Mouse (Mus musculus) lung, embryonic 15.5 days (tissue): Measurements from ENCODE around the gene Arrb1. TPM values are rescaled to one million over a fixed set of nuclear protein-coding genes. Genes with fewer than 3 reads are reported as not detected.
A peak's percentile ranks its signal among the peaks of the same experiment; 100 is the strongest.

Source experiments
- ATAC-seq: fragments of 200-750 bp; cut with Nextera tagmentation; 2 replicates; pipeline ENCODE4 v1.8.0; 2017; ENCODE audit warnings: moderate number of reproducible peaks, borderline replicate concordance; ENCODE audit not compliant: low FRiP score, low TSS enrichment; ENCODE audit errors: extremely low read depth
- H3K27ac ChIP-seq: fragments of 300-500 bp; sonication (generic); 2 replicates; pipeline ENCODE4 v1.5.1; 2015; ENCODE audit warnings: moderate library complexity, mild to moderate bottlenecking, inconsistent platforms
- H3K27me3 ChIP-seq: fragments of 300-500 bp; sonication (generic); 2 replicates; pipeline ENCODE4 v1.6.1; 2015; ENCODE audit warnings: inconsistent platforms
- H3K36me3 ChIP-seq: fragments of 300-500 bp; sonication (generic); 2 replicates; pipeline ENCODE4 v1.6.1; 2015; ENCODE audit warnings: inconsistent platforms
- H3K4me1 ChIP-seq: fragments of 300-500 bp; sonication (generic); 2 replicates; pipeline ENCODE4 v1.6.1; 2015; ENCODE audit warnings: inconsistent platforms
- H3K4me2 ChIP-seq: fragments of 300-500 bp; sonication (generic); 2 replicates; pipeline ENCODE4 v1.6.1; 2015; ENCODE audit warnings: inconsistent platforms, mild to moderate bottlenecking, moderate library complexity
- H3K4me3 ChIP-seq: fragments of 300-500 bp; sonication (generic); 2 replicates; pipeline ENCODE4 v1.5.1; 2015; ENCODE audit warnings: mild to moderate bottlenecking, inconsistent platforms
- H3K9ac ChIP-seq: fragments of 300-500 bp; sonication (generic); 2 replicates; pipeline ENCODE4 v1.6.1; 2015; ENCODE audit warnings: inconsistent platforms
- H3K9me3 ChIP-seq: fragments of 300-500 bp; sonication (generic); 2 replicates; pipeline ENCODE4 v1.6.1; 2016; ENCODE audit warnings: inconsistent platforms
- WGBS: fragments of 180-500 bp; shearing (Covaris S2); methylation state at CpG from one replicate; pipeline ENCODE4 v1.1.7; 2015; 5-methylcytosine and 5-hydroxymethylcytosine counted together
- microRNA counts: library from miRNA; unstranded; fragments of <30 nt; microRNA quantifications from one replicate; lab custom pipeline; 2016
- microRNA-seq: library from miRNA; unstranded; fragments of <30 nt; microRNA quantifications from one replicate; pipeline ENCODE4, GENCODE M21; 2016
- polyA plus RNA-seq: library from polyadenylated mRNA; unstranded; fragments of >200 nt; fragmentation: Nextera tagmentation; extraction: Ambion mirVana; gene quantifications from 2 replicates; pipeline ENCODE4 v1.2.1, GENCODE M21; 2015

Arrb1 gene
- polyA plus RNA-seq, 1 experiment from 2014 or later: 16.1 TPM

- no peak for ATAC-seq
- no peaks in the 10 kb centered on the region for H3K4me1 ChIP-seq
- no peaks in the 10 kb centered on the region for H3K9me3 ChIP-seq
- H3K27me3 ChIP-seq: no peaks in the 10 kb centered on the region
- WGBS: 6% methylated on average over 6 of the region's 6 CpGs
- H3K27ac ChIP-seq: no peak overlapping the region
- H3K9ac ChIP-seq: no peak overlapping the region
- H3K4me3 ChIP-seq: no peak overlapping the region
- no peaks in the 10 kb centered on the region for H3K36me3 ChIP-seq
- H3K4me2 ChIP-seq: no peak overlapping the region
Measured at GRCm38 (mm10) chr7:99648623-99649022, 113.4 kb downstream of the Arrb1 start.

- Histone ChIP-seq H3K27ac (no peak overlapping the region), H3K9me3 (no peaks in the 10 kb centered on the region), H3K4me2 (no peak overlapping the region), H3K36me3 (no peaks in the 10 kb centered on the region), H3K27me3 (no peaks in the 10 kb centered on the region), H3K9ac (no peak overlapping the region), H3K4me1 (no peaks in the 10 kb centered on the region), H3K4me3 (no peak overlapping the region)
- no peak for ATAC-seq
- 73% methylated on average over 4 of the region's 4 CpGs for WGBS
Measured at GRCm38 (mm10) chr7:99649585-99649984, 114.3 kb downstream of the Arrb1 start.

GRCm38 (mm10) chr7:99654244-99654643 is 119.0 kb downstream of the Arrb1 start:
- 69% methylated on average over 11 of the region's 11 CpGs for WGBS
- Histone ChIP-seq H3K27ac (no peak overlapping the region), H3K9ac (no peak overlapping the region), H3K27me3 (no peaks in the 10 kb centered on the region), H3K4me1 (no peaks in the 10 kb centered on the region), H3K36me3 (no peaks in the 10 kb centered on the region), H3K9me3 (no peaks in the 10 kb centered on the region), H3K4me2 (no peak overlapping the region), H3K4me3 (no peak overlapping the region)
- ATAC-seq: no peak

MicroRNA genes within 50 kb of the gene (microRNA counts, 519-probe panel; counts per million panel counts)
- 1,540 counts per million, percentile 8 among the panel's probes with 10 or more counts for microRNA mmu-miR-326 (lab: Ali Mortazavi, UCI)

Small RNA genes lying within 50 kb of the gene (microRNA-seq; reads per million reads assigned to microRNA genes)
- 52.4 reads per million, percentile 46 among the genes with 10 or more reads in this experiment for gene Mir326

Other genes starting within 250 kb of the Arrb1 start
- gene Serpinh1, start 182.2 kb upstream of the Arrb1 start, polyA plus RNA-seq: 1,817 and 1,834 TPM in 2 replicates
- 20.7 and 22.0 TPM in 2 replicates for gene Gdpd5, start 154.1 kb upstream of the Arrb1 start, polyA plus RNA-seq
- gene Klhl35, start 69.5 kb upstream of the Arrb1 start, polyA plus RNA-seq: 0.80 and 0.94 TPM in 2 replicates
- 777 and 836 TPM in 2 replicates for gene Rps3, start 51.7 kb upstream of the Arrb1 start, polyA plus RNA-seq
- 0.89 and 1.1 TPM in 2 replicates for gene Tpbgl, start 91.6 kb downstream of the Arrb1 start, polyA plus RNA-seq
- 4.0 TPM in 2 replicates for gene Slco2b1, start 175.9 kb downstream of the Arrb1 start, polyA plus RNA-seq
- gene Olfr520, start 194.8 kb downstream of the Arrb1 start, polyA plus RNA-seq: not detected in 2 replicates
- gene Olfr521, start 228.0 kb downstream of the Arrb1 start, polyA plus RNA-seq: not detected in 2 replicates